Mouse (Mus musculus): ENCODE data around the gene Hapln4. TPM values are rescaled to one million over a fixed set of nuclear protein-coding genes. Genes with fewer than 3 reads are reported as not detected.
A peak's percentile ranks its signal among the peaks of the same experiment; 100 is the strongest.

Gene Hapln4
- polyA plus RNA-seq, 1 experiment from 2014 or later, result 1.6 TPM

Small RNAs within 50 kb of the gene (microRNA-seq; reads per million reads assigned to microRNA genes)
- gene Mir7066, result 2.1 reads per million, percentile 6 among the genes with 10 or more reads in this experiment

Other genes with a start within 250 kb of the Hapln4 start
- 5.3 and 6.0 TPM in 2 replicates for gene Cilp2, start 195.8 kb upstream of the Hapln4 start, polyA plus RNA-seq (2015; fragmentation: Nextera tagmentation; extraction: Ambion mirVana)
- 4.3 TPM in 2 replicates for gene Tssk6, start 181.3 kb upstream of the Hapln4 start, polyA plus RNA-seq (2015; fragmentation: Nextera tagmentation; extraction: Ambion mirVana)
- gene Ndufa13, start 180.9 kb upstream of the Hapln4 start, polyA plus RNA-seq (2015; fragmentation: Nextera tagmentation; extraction: Ambion mirVana), result 190 and 209 TPM in 2 replicates
- 11.8 and 15.6 TPM in 2 replicates for gene Yjefn3, start 180.7 kb upstream of the Hapln4 start, polyA plus RNA-seq (2015; fragmentation: Nextera tagmentation; extraction: Ambion mirVana)
- 24.8 and 24.9 TPM in 2 replicates for gene Gatad2a, start 87.1 kb upstream of the Hapln4 start, polyA plus RNA-seq (2015; fragmentation: Nextera tagmentation; extraction: Ambion mirVana)
- gene Mau2, start 40.7 kb upstream of the Hapln4 start, polyA plus RNA-seq (2015; fragmentation: Nextera tagmentation; extraction: Ambion mirVana), result 63.3 and 65.6 TPM in 2 replicates
- gene Sugp1, start 40.6 kb upstream of the Hapln4 start, polyA plus RNA-seq (2015; fragmentation: Nextera tagmentation; extraction: Ambion mirVana), result 57.2 and 57.5 TPM in 2 replicates
- gene Tm6sf2, start 10.5 kb upstream of the Hapln4 start, polyA plus RNA-seq (2015; fragmentation: Nextera tagmentation; extraction: Ambion mirVana), result 1.4 and 2.0 TPM in 2 replicates
- 160 and 169 TPM in 2 replicates for gene Ncan, start 37.4 kb downstream of the Hapln4 start, polyA plus RNA-seq (2015; fragmentation: Nextera tagmentation; extraction: Ambion mirVana)
- 47.2 and 49.0 TPM in 2 replicates for gene Nr2c2ap, start 47.9 kb downstream of the Hapln4 start, polyA plus RNA-seq (2015; fragmentation: Nextera tagmentation; extraction: Ambion mirVana)
- 12.3 and 14.6 TPM in 2 replicates for gene Rfxank, start 55.7 kb downstream of the Hapln4 start, polyA plus RNA-seq (2015; fragmentation: Nextera tagmentation; extraction: Ambion mirVana)
- 60.8 and 62.6 TPM in 2 replicates for gene Borcs8, start 56.0 kb downstream of the Hapln4 start, polyA plus RNA-seq (2015; fragmentation: Nextera tagmentation; extraction: Ambion mirVana)
- gene Mef2b, start 56.3 kb downstream of the Hapln4 start, polyA plus RNA-seq (2015; fragmentation: Nextera tagmentation; extraction: Ambion mirVana), result 1.4 and 1.5 TPM in 2 replicates
- 51.1 and 54.0 TPM in 2 replicates for gene Tmem161a, start 88.9 kb downstream of the Hapln4 start, polyA plus RNA-seq (2015; fragmentation: Nextera tagmentation; extraction: Ambion mirVana)
- 9.3 and 10.9 TPM in 2 replicates for gene Slc25a42, start 128.8 kb downstream of the Hapln4 start, polyA plus RNA-seq (2015; fragmentation: Nextera tagmentation; extraction: Ambion mirVana)
- gene Sugp2, start 150.8 kb downstream of the Hapln4 start, polyA plus RNA-seq (2015; fragmentation: Nextera tagmentation; extraction: Ambion mirVana), result 77.3 and 80.5 TPM in 2 replicates
- 106 and 112 TPM in 2 replicates for gene Armc6, start 151.0 kb downstream of the Hapln4 start, polyA plus RNA-seq (2015; fragmentation: Nextera tagmentation; extraction: Ambion mirVana)
- 22.7 and 30.1 TPM in 2 replicates for gene Homer3, start 199.4 kb downstream of the Hapln4 start, polyA plus RNA-seq (2015; fragmentation: Nextera tagmentation; extraction: Ambion mirVana)
- gene Ddx49, start 219.0 kb downstream of the Hapln4 start, polyA plus RNA-seq (2015; fragmentation: Nextera tagmentation; extraction: Ambion mirVana), result 42.2 and 46.7 TPM in 2 replicates
- 299 and 314 TPM in 2 replicates for gene Cope, start 219.1 kb downstream of the Hapln4 start, polyA plus RNA-seq (2015; fragmentation: Nextera tagmentation; extraction: Ambion mirVana)
- 35.5 and 42.4 TPM in 2 replicates for gene Cers1, start 232.3 kb downstream of the Hapln4 start, polyA plus RNA-seq (2015; fragmentation: Nextera tagmentation; extraction: Ambion mirVana)
- gene Gdf1, start 246.4 kb downstream of the Hapln4 start, polyA plus RNA-seq (2015; fragmentation: Nextera tagmentation; extraction: Ambion mirVana), result 7.9 and 9.8 TPM in 2 replicates